Mouse (Mus musculus): ENCODE measurements around the gene Fbxl18. TPM values are rescaled to one million over a fixed set of nuclear protein-coding genes. Genes with fewer than 3 reads are reported as not detected.

Gene Fbxl18
- 23.0 and 24.8 TPM in 2 replicates for polyA plus RNA-seq (2012)

DNA sequence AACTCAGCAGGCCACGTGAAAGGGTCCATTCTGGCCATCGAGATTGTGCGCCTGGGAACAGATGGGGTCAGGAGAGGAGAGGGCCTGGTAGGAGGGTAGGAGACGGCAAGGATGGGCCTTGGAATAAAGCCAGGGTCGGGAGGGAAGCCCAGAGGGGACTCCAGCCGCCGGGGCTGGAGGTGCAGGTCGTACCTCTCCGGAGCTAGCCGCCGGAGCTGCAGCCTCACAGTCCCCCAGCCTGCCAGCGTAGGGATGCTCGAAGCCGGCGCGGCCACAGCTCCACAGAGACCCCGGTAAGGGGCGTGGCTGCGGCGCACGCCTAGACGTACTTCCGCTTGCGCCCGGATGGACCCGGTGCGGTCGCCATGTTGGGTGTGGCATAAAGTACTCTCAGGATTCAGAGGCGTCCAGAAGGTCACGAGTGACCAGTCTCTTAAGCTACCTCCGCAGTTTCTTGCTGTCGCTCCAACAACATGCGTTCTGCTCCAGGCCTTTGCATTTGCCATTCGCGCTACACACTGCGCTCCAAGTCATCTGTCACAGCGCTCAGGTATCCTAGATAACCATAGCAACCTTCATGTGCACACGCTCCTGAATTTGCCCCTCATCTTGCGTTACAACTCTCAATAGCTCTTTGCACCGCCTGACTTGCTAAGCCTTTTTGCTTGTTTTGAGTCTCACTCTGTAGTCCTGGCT, at the start of gene Fbxl18:
Gene Fbxl18 (minus strand): TSS at position 504 of the 696 bp plus-strand sequence.
- TF ChIP-seq GATA1 (IDR thresholded peaks at IDR 0.05; ENCODE audit: low read length): no peak

DNA sequence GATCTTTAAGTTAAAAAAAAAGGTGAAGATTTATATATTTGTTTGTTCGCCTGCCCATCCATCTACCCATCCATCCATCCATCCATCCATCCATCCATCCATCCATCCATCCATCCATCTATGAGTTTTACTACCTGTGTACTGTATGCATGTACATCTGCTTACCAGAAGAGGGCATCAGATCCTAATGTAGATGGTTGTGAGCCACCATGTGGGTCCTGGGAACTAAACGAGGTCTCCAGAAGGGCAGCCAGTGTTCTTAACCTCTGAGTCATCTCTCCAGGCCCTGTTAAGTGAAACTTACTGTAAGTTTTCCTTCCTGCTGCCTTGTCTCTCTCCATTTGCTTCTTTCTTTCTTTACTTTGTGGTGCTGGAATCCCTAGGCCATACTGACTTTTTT, 45.2 kb upstream of the Fbxl18 start:
- TF ChIP-seq GATA1 (IDR thresholded peaks at IDR 0.05; ENCODE audit: low read length): no peak

DNA sequence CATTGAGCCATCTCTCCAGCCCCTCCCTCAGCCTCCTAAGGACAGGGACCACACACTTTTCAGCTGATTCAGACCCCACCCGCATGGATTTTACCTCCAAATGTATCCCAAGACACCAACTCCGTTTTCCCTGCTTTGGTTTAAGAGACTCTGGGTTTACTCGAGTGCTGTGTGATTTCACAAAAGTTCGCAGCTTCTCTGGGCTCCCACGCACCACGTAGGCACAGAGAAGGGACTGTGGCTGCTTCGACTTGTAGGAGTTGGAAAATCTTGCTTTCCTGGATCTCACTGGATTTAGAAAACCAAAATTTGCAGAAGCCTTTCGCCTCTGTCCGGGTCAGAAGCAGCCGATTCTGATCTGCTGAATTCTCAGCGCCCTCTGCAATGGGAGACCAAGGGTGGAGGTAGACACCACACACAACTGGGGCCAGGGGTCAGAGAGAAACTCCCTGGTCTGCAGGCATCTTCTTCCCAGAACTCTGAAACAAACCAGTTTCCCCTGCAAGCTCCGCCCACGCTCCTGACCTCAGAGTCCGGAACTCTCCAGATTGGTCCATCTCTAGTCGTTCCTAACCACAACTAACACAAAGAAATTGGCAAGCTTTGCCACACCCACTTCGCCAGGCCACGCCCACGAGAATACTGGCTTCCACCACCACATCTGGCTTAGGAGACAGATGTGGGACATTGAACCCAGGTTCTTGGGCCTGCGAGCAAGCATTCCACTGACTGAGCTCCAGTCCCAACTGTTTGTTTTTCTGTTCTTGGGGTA, 42.9 kb upstream of the Fbxl18 start:
- TF ChIP-seq GATA1 (IDR thresholded peaks at IDR 0.05; ENCODE audit: low read length): no peak

DNA sequence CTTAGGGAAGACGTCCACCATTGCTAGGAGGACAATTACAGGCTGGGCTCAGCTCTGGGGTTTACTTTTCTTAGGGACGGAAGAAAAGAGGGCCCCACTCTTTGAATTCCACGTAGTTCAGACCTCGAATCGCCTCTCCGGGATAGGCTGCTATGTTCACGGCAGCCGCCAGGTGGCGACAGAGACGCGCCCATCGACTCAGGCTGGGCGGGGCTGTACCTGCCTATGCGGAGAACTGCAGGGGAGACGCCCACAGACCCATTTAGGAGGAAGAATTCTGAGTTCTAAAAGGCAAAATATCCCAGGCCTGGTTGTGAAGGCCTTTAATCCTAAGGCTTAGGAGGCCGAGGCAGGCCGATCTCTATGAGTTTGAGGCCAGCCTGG, 41.1 kb upstream of the Fbxl18 start:
- no peak for TF ChIP-seq GATA1 (IDR thresholded peaks at IDR 0.05; ENCODE audit: low read length)

DNA sequence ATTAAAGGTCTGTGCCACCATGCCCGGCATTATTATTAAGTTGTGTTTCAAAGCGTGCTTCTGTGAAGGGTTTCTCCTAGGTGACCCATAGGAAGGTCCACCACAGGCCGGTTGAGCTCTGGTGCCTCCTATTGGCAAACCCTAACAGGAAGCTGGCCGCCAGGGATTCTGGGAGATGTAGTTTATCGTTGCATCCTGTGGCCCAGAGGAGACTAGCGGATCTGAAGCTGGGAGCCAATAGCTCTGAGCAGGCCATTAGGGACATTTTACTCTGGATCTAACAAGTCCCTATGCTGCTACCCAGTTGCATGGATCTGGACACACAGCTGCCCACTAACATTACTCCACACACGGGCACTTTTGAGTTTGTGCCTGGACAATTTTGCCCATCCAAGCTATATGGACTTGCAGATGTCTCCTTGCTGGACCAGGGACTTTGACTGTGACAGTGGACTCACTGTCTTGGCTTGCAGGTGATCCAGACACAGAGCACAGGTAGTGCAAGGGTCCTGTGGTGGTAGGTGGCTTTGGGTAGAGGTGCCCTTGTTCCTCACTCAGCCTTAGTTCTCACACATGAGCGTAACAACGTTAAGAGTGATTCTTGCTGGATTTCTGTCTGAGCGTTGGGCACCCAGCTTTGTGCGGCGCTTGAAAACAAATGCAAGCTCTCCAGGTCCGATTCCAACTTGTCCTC, 40.6 kb upstream of the Fbxl18 start:
- TF ChIP-seq GATA1 (IDR thresholded peaks at IDR 0.05; ENCODE audit: low read length): no peak

DNA sequence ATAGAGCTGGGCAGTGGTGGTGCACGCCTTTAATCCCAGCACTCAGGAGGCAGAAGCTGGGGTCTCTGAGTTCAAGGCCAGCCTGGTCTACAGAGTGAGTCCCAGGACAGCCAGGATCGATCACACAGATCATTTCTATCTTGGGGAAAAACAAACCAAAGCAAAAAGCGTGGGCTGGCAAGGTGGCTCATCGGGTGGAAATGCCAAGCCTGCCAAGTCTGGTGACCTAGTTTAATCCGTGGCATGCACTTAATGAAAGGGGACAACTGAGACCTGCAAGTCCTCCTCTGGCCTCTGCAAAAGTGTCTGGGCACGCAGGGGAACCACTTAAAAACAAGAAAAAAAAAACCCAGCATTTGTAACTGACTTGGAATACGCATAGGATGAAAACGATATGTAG, 37.5 kb upstream of the Fbxl18 start:
- TF ChIP-seq GATA1 (IDR thresholded peaks at IDR 0.05; ENCODE audit: low read length): no peak

DNA sequence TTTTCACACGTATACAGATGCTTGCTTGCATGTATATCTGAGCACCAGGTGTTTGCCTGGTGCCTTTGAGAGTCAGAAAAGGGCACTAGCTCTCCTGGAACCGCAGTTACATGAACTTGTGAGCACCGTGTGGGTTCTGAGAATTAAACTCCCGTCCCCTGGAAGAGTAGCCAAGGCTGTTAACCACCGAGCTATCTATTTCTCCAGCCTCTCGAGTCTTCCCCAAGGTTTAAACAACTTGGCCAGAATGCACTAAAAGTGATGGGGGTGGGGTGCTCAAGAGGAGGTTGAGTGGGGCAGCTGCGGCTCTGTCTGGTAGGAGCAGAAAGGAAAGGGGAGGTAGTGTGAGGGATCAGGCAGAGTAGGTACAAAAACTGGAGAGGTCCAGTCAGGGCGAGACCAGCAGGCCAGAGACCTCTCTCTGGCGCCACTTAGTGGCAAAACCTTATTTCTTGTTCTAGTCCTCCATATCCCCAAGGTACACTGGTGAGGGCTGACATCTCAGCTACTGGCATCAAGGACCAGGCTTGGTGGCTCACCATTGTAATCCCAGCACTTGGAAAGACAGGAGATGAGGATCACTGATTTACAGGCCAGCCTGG, 37.0 kb upstream of the Fbxl18 start:
- TF ChIP-seq GATA1 (IDR thresholded peaks at IDR 0.05; ENCODE audit: low read length): no peak

DNA sequence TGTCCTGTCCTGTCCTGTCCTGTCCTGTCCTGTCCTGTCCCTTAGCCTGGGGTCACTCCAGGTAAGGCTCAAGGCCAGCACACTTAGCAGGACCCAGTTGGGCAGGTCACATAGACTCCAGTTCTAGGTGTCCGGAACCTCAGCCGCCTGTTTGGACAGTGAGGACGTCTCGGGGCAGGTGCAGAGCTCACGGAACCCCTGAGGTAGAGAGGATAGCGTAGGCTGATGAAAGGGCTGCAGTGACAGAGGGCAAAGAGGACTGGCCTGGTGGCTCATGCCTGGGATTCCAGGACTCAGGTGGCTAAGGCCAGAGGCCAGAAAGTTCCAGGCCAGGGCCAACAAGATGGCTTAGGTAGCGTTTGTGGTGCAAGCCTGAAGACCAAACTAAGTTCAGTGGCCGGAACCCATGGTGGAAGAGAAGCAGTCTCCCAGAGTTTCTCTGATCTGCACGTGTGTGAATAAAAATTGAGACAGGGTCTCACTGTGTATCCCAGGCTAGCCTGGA, 36.1 kb upstream of the Fbxl18 start:
- no peak for TF ChIP-seq GATA1 (IDR thresholded peaks at IDR 0.05; ENCODE audit: low read length)

DNA sequence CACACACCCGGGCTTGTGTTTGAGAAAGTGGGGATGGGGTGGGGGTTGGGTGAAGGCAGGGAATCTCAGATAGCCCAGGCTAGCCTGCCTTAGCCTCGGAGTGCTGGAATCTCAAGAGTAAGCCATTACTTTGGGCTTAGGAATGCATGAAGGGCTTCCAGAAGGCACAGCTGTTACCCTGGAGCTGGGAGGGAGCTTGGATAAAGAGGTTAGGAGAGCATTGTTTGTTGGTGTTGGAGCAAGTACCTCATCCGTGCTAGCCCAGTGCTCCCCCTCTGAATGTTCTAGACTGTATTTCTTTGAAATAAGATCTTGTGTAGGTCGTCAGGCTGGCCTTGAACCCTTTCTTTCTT, 34.2 kb upstream of the Fbxl18 start:
- TF ChIP-seq GATA1 (IDR thresholded peaks at IDR 0.05; ENCODE audit: low read length): no peak

DNA sequence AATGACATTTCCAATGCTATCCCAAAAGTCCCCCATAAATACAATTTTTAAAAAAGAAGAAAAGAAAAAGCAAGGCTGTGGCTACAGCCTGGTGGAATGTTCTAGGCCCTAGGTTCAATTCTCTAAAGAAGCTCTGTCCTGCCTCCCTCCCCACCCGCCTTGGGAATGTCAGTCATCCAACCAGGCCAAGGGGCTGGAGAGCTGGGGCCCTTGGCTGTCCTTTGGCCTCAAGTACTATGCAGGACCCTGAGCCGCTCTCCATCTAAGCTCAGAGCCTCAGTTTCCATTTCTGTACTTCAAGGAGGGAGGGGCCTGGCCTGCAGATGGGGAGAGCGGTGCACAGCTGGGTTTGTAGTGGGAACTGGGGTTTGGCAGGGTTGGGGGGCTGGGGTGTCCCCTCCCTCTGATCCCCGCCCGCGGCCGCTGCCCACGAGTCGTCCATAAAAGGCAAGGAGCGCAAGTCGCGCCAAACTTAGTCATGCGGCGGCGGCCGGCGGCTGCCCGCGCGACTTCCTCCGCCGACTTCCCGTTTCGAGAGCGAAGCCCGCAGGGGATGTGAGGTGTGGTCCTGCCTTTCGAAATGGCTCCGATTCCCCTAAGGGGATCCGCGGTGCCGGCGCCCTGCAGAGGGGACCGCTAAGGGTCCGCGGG, 33.7 kb upstream of the Fbxl18 start:
- no peak for TF ChIP-seq GATA1 (IDR thresholded peaks at IDR 0.05; ENCODE audit: low read length)

DNA sequence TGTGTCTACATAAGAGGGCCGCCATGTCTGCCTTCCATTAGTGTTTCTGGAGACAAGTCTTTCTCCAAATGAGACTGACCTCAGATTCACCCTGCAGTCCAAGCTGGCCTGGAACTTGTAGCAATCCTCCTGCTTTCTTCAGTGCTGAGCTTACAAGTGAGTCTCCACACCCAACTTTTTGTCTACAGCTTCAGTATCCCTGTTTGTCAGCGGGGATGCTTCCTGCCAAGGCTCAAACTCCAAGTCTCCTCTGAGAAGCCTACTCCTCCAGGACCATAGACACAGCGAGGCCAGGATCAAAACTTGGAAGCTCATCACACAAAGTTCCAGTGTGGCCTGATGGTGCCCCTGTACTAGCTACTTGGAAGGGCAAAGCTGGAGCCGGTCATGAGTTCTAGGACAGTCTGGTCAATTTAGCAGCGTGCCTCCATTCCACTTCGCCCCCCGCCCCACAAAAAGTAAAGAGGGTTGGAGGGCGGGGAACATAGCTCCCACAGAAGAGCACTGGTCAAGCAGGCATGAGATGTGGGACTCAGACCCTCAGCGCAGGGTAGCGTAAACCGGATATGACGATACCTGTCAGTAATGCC, 32.2 kb upstream of the Fbxl18 start:
- no peak for TF ChIP-seq GATA1 (IDR thresholded peaks at IDR 0.05; ENCODE audit: low read length)

DNA sequence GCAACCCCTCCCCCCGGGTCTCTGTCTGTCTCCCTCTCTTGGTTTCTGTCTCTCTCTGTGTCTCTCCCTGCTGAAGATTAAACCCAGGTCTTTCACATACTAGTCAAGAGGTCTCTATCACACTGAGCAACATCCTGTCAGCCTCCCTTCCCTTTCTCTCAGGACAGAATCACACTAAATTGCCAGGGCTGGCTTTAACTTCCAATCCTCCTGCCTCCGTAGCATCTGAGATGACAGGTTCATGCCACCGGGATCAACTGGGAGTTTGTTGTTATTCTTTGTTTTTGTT, 31.7 kb upstream of the Fbxl18 start:
- TF ChIP-seq GATA1 (IDR thresholded peaks at IDR 0.05; ENCODE audit: low read length): no peak

DNA sequence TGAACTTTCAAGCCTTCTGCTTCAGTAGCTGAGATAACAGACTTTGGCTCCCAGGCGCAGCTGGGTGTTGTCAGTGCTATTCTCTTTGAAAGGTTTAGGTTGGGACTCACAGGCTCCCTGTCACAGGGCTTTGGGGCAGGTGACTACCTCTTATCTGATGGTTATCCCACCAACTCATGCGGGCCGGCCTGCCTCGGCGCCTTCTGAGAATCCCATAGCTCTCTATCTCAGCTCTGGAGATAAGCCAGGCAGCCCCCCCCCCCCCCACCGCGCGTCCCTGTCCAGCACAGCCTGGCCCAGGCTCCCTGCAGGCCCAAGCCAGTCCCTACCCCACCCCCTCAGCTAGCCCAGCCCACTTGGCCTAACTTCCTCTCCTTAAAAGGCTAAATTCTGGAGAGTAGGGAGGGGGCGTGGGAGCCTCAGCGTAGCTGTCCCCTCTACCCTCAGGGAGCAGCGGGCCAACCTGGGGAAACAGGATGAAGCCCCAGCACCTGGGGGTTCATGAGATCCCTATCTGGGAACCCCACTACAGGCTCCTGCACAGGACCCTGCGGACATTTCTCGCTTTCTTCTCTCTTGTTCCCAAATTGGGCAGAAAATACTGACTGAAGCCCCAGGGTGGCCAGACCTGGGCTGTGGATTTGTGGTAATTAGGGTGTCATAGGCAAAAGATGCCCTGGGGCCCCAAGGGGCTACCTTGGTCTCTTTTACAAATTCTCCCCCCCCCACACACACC, 31.2 kb upstream of the Fbxl18 start:
- TF ChIP-seq GATA1 (IDR thresholded peaks at IDR 0.05; ENCODE audit: low read length): no peak

DNA sequence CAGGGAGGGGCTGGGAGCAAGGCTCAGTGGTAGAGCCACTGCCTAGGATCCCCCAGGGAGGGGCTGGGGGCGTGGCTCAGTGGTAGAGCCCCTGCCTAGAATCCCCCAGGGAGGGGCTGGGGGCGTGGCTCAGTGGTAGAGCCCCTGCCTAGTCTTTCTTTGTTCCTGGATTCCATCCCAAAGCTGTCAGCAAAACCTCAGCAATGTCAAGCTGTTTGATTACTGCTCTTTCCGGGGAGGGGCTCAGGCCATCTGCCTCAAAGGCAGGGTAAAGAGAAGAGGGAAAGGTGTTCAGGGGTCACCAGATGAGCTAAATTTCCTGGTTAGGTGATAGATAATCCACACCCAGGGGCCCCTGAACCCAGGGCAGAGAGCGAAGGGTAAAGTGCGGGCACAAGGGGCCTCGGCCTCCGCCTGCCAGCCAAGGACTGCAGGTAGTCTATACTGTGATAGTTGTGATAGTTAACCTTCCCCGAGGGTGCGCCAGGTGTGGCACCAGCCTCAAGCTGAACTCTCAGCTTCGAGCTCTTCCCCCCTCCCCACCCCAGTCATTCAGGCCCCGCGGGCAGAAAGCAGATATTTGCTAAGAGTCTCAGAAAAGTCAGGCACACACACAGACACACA, 29.2 kb upstream of the Fbxl18 start:
- no peak for TF ChIP-seq GATA1 (IDR thresholded peaks at IDR 0.05; ENCODE audit: low read length)

Data from G1E-ER4 (cell line).